Mouse (Mus musculus) bone marrow macrophage, adult 2 months (primary cell): Measurements from ENCODE around the gene Clps. TPM values are rescaled to one million over a fixed set of nuclear protein-coding genes. Genes with fewer than 3 reads are reported as not detected.
A peak's percentile ranks its signal among the peaks of the same experiment; 100 is the strongest.

Experiments
- H3K27ac ChIP-seq: 2 replicates; pipeline ENCODE4 v1.5.1; 2012; ENCODE audit warnings: low read depth, low read length; ENCODE audit not compliant: insufficient read depth
- H3K4me1 ChIP-seq: 2 replicates; pipeline ENCODE4 v1.6.1; 2012; ENCODE audit warnings: low read length; ENCODE audit not compliant: control insufficient read depth, insufficient read depth
- H3K4me3 ChIP-seq: 2 replicates; pipeline ENCODE4 v1.5.1; 2012; ENCODE audit warnings: mild to moderate bottlenecking, low read length, moderate library complexity; ENCODE audit not compliant: insufficient read depth
- CTCF ChIP-seq: IDR thresholded peaks from 2 replicates; pipeline ENCODE4 v1.5.1; 2012; ENCODE audit warnings: low read depth, mild to moderate bottlenecking, low read length, moderate library complexity
- POLR2A ChIP-seq: IDR thresholded peaks from 2 replicates; pipeline ENCODE4 v1.6.1; 2012; ENCODE audit warnings: mild to moderate bottlenecking, low read depth, low read length, borderline replicate concordance
- polyA plus RNA-seq: library from polyadenylated mRNA; stranded (reverse); fragments of >200 nt; gene quantifications from 2 replicates; pipeline ENCODE4 v1.2.4, GENCODE M21; 2012; ENCODE audit not compliant: missing spikeins, insufficient read depth, insufficient read length

Gene Clps
- polyA plus RNA-seq, 1 experiment, result not detected

- TF ChIP-seq POLR2A (no peak), CTCF (no peak)
- Histone ChIP-seq H3K27ac (no peak overlapping the region), H3K4me1 (peaks cover 8% of the 10 kb centered on the region; the same call in 1 of the 2 replicates), H3K4me3 (no peak overlapping the region)
Measured at GRCm38 (mm10) chr17:28521071-28521726, 39.4 kb downstream of the Clps start.

- Histone ChIP-seq H3K27ac (no peak overlapping the region), H3K4me3 (no peak overlapping the region), H3K4me1 (peaks cover 12% of the 10 kb centered on the region)
- TF ChIP-seq POLR2A, result no peak
Measured at GRCm38 (mm10) chr17:28520561-28520960, 40.0 kb downstream of the Clps start.

GRCm38 (mm10) chr17:28519827-28520226 lies 40.7 kb downstream of the Clps start:
- TF ChIP-seq POLR2A (no peak), CTCF (peak; percentile 72)
- peaks cover 14% of the 10 kb centered on the region for H3K4me1 ChIP-seq
- no peak overlapping the region for H3K27ac ChIP-seq

GRCm38 (mm10) chr17:28518615-28519071 lies 41.9 kb downstream of the Clps start:
- Histone ChIP-seq H3K4me3 (peak overlapping the region; percentile 56), H3K27ac (no peak overlapping the region), H3K4me1 (peaks cover 22% of the 10 kb centered on the region)
- TF ChIP-seq CTCF (no peak), POLR2A (no peak)

More at GRCm38 (mm10) chr17:28519827-28520226, 40.7 kb downstream of the Clps start:
- no peak overlapping the region for H3K4me3 ChIP-seq

GRCm38 (mm10) chr17:28517956-28518614 lies 42.5 kb downstream of the Clps start:
- H3K27ac ChIP-seq, result no peak overlapping the region
- TF ChIP-seq POLR2A (no peak), CTCF (no peak)
- H3K4me3 ChIP-seq, result peak overlapping the region; percentile 56
- peaks cover 28% of the 10 kb centered on the region for H3K4me1 ChIP-seq

DNA sequence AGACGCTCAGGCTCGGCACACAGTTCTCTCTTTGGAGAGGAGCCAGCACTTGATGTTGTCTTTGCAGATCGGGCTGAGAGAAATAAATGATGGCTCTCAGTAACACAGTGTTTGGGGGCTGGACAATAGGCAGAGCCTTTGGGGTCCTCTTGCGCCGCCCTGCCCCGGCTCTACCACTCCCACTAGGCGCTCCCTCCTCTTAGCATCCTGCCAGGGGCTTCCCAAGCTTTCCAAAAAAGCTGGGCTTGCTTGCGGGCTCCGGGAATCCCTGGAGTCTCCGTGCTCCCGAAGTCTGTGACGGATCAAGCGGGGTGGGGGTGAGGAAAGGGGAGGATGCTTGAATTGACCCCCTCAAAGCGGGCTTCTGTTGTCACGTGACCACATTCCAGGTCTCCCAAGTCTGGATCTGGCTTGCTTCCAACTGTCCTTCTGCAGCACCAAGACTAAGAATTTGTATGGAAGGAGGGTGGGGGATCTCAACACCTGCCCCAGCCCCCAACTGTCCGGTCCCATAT lies 43.1 kb downstream of the Clps start, which contains the start of gene Fkbp5:
Gene Fkbp5, minus strand, starts transcription at position 87 of the 515 bp plus-strand sequence.
- H3K4me1 ChIP-seq, result peaks cover 30% of the 10 kb centered on the region
- TF ChIP-seq POLR2A, result no peak
- no peak for TF ChIP-seq CTCF
- no peak within 1 kb of the TSS for H3K27ac ChIP-seq
- H3K4me3 ChIP-seq, result peak within 1 kb of the TSS; percentile 56

- TF ChIP-seq POLR2A (no peak), CTCF (no peak)
- Histone ChIP-seq H3K27ac (no peak overlapping the region), H3K4me1 (peaks cover 33% of the 10 kb centered on the region)
Measured at GRCm38 (mm10) chr17:28516881-28517280, 43.7 kb downstream of the Clps start.

DNA sequence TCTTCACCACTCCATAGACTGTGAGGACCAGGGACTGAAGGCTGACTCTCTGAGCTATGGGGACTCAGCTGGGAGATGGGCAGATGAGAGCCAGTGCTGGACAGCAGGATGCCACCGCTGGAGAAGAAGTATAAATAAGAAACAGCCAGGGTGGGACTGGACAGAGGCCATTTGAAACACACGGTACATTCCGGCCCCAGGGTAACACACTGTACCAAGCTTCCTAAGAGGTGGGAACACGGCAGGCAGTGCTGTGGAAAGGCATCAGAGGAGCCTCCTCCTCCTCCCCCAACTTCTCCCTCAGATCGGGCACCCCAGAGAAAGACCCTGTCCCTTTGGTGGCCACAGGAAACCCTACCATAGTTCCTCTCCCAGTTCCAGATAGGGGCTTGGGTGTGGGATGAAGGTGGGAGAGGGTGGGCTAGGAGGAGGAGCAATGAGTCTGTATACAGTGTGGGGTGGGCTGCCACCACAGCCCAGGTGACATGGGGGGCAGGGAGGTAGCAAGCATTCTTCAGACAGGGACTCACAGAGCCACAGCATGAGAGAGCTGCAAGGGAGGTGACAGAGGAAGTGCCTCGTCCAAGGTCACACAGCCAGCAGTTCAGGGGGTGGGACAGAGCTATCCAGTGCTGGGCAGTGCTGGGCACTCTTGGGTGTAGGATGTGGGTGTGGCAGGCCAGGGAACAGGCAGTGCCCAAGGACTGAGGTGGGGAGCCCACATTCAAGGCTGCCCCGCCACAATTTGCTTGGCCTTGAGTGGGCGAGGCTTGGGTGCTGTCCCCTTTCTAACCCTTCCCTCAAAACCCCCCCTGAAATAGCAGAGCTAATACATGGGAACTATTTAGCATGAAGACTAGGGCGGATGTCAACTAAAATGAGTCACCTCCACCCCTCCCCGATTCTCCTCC lies 44.9 kb downstream of the Clps start:
- Histone ChIP-seq H3K27ac (no peak overlapping the region), H3K4me1 (peaks cover 37% of the 10 kb centered on the region), H3K4me3 (no peak overlapping the region)
- TF ChIP-seq CTCF (no peak), POLR2A (no peak)

More at GRCm38 (mm10) chr17:28516881-28517280, 43.7 kb downstream of the Clps start:
- no peak overlapping the region for H3K4me3 ChIP-seq

GRCm38 (mm10) chr17:28514555-28514954 lies 46.0 kb downstream of the Clps start:
- Histone ChIP-seq H3K4me1 (peaks cover 38% of the 10 kb centered on the region), H3K4me3 (no peak overlapping the region), H3K27ac (no peak overlapping the region)
- TF ChIP-seq POLR2A, result no peak
- no peak for TF ChIP-seq CTCF
